10 mouse cellular contexts compared by ENCODE assay signal in genomic region chr4:147369564-147369963, GRCm38 (mm10). TPM values are rescaled to one million over a fixed set of nuclear protein-coding genes. Genes with fewer than 3 reads are reported as not detected.
ATAC-seq lines count a peak whose summit lies in the region.
"Not testable (repeated sequence)": the region's sequence is repeated elsewhere in the genome, so short reads cannot be mapped to it uniquely, and the experiment has no call there.
"Had no signal": no experiment of that assay in that cellular context is flagged by ENCODE, and none has a peak within 500 bp of the region (broad histone marks: within the 10 kb centered on the region; RNA-seq: fewer than 3 reads in every experiment).

No protein-coding gene starts in this region.

- H3K27ac ChIP-seq in embryonic facial prominence, embryonic 13.5 days; heart, embryonic 11.5 days (ENCODE audit: low read depth, low read length); hindbrain, embryonic 12.5 days; kidney, embryonic 15.5 days; liver, embryonic 12.5 days; neural tube, embryonic 12.5 days: not testable (repeated sequence)

- peak; percentile 93 for ATAC-seq in embryonic facial prominence, embryonic 13.5 days (ENCODE audit: insufficient number of reproducible peaks, insufficient read depth, low FRiP score, low TSS enrichment, low read depth)
- ATAC-seq in heart, embryonic 11.5 days (replicated peaks; ENCODE audit: insufficient number of reproducible peaks, low FRiP score, low TSS enrichment), result peak; percentile 76
- ATAC-seq in hindbrain, embryonic 12.5 days (ENCODE audit: low FRiP score), result peak; percentile 74
- ATAC-seq in kidney, embryonic 15.5 days (replicated peaks; ENCODE audit: low FRiP score), result 0 out of 2 replicates have a peak, but pooled peaks have one; percentile 46
- peak; percentile 55 for ATAC-seq in liver, embryonic 12.5 days
- ATAC-seq in megakaryocyte progenitor cell, adult 5-6 weeks (replicated peaks; ENCODE audit: poor library complexity), result 0 out of 2 replicates have a peak, but pooled peaks have one; percentile 23
- peak; percentile 58 for ATAC-seq in neural tube, embryonic 12.5 days (ENCODE audit: low FRiP score, low read depth)

- H3K36me3 ChIP-seq in embryonic facial prominence, embryonic 13.5 days; heart, embryonic 11.5 days (ENCODE audit: control insufficient read depth, insufficient read depth, low read length); hindbrain, embryonic 12.5 days; kidney, embryonic 15.5 days; liver, embryonic 12.5 days; neural tube, embryonic 12.5 days: not testable (repeated sequence)

- H3K4me1 ChIP-seq in embryonic facial prominence, embryonic 13.5 days; heart, embryonic 11.5 days (ENCODE audit: control insufficient read depth, insufficient read depth, low read length); hindbrain, embryonic 12.5 days; kidney, embryonic 15.5 days; liver, embryonic 12.5 days; neural tube, embryonic 12.5 days: not testable (repeated sequence)

- not testable (repeated sequence) for H3K9me3 ChIP-seq in embryonic facial prominence, embryonic 13.5 days; heart, embryonic 11.5 days (replicated peaks; ENCODE audit: control insufficient read depth, low read length); hindbrain, embryonic 12.5 days (replicated peaks); kidney, embryonic 15.5 days (replicated peaks); liver, embryonic 12.5 days (replicated peaks); neural tube, embryonic 12.5 days

- not testable (repeated sequence) for H3K4me3 ChIP-seq in embryonic facial prominence, embryonic 13.5 days; heart, embryonic 11.5 days (ENCODE audit: low read depth, low read length); hindbrain, embryonic 12.5 days; kidney, embryonic 15.5 days (replicated peaks); liver, embryonic 12.5 days; neural tube, embryonic 12.5 days

- not testable (repeated sequence) for H3K27me3 ChIP-seq in embryonic facial prominence, embryonic 13.5 days; heart, embryonic 11.5 days (ENCODE audit: control insufficient read depth, insufficient read depth, low read length); hindbrain, embryonic 12.5 days; kidney, embryonic 15.5 days; liver, embryonic 12.5 days (replicated peaks); neural tube, embryonic 12.5 days (replicated peaks)

- H3K9ac ChIP-seq in embryonic facial prominence, embryonic 13.5 days; heart, embryonic 11.5 days (ENCODE audit: low read depth, low read length); hindbrain, embryonic 12.5 days; kidney, embryonic 15.5 days; liver, embryonic 12.5 days; neural tube, embryonic 12.5 days: not testable (repeated sequence)

- WGBS in embryonic facial prominence, embryonic 13.5 days, result no CpG with 5 or more reads among the region's 2 CpGs
- WGBS in heart, embryonic 11.5 days (ENCODE audit: insufficient replicate concordance), result no CpG with 5 or more reads among the region's 2 CpGs
- no CpG with 5 or more reads among the region's 2 CpGs for WGBS in hindbrain, embryonic 12.5 days
- no CpG with 5 or more reads among the region's 2 CpGs for WGBS in kidney, embryonic 15.5 days
- WGBS in liver, embryonic 12.5 days (ENCODE audit: insufficient replicate concordance), result no CpG with 5 or more reads among the region's 2 CpGs
- no CpG with 5 or more reads among the region's 2 CpGs for WGBS in neural tube, embryonic 12.5 days

- not testable (repeated sequence) for H3K4me2 ChIP-seq in embryonic facial prominence, embryonic 13.5 days; heart, embryonic 11.5 days; hindbrain, embryonic 12.5 days (replicated peaks); kidney, embryonic 15.5 days; liver, embryonic 12.5 days; neural tube, embryonic 12.5 days (replicated peaks)

RNA-seq across cellular contexts. Expression of gene Zfp978, which starts 8.5 kb away (rescaled TPM):
- polyA plus RNA-seq in embryonic facial prominence, embryonic 13.5 days (2015; fragmentation: Nextera tagmentation; extraction: Ambion mirVana), result not detected in 2 replicates
- polyA plus RNA-seq in heart, embryonic 11.5 days (2014; fragmentation: Nextera tagmentation; extraction: Ambion mirVana), result 0.20 TPM in 1 of 2 replicates, not detected in the other
- 0.21 TPM in 1 of 2 replicates, not detected in the other for polyA plus RNA-seq in hindbrain, embryonic 12.5 days (2016; fragmentation: Nextera tagmentation; extraction: Ambion mirVana)
- polyA plus RNA-seq in kidney, embryonic 15.5 days (2015; fragmentation: Nextera tagmentation; extraction: Ambion mirVana), result 0.33 TPM in 1 of 2 replicates, not detected in the other
- polyA plus RNA-seq in liver, embryonic 12.5 days (2016; fragmentation: Nextera tagmentation; extraction: Ambion mirVana), result 0.26 and 0.32 TPM in 2 replicates
- 0.30 TPM in 1 of 2 replicates, not detected in the other for total RNA-seq in megakaryocyte progenitor cell, adult 5-6 weeks (2015)
- not detected in 2 replicates for total RNA-seq in megakaryocyte progenitor cell, adult 5-6 weeks (2017)
- polyA plus RNA-seq in neural tube, embryonic 12.5 days (2016; fragmentation: Nextera tagmentation; extraction: Ambion mirVana), result 0.28 TPM in 1 of 2 replicates, not detected in the other
- total RNA-seq: gastrocnemius, postnatal 36 days had no signal
- polyA plus RNA-seq: inflammation-experienced regulatory T-cells, adult 6 months; macrophage had no signal

Comparison
In these comparisons a context has a peak if more than half of its experiments do, and no peak if none do; other contexts are left out.
1. ATAC-seq: peak in every context shown above with its lines; median percentile 93 in embryonic facial prominence, embryonic 13.5 days; 76 in heart, embryonic 11.5 days; 74 in hindbrain, embryonic 12.5 days; 58 in neural tube, embryonic 12.5 days; 55 in liver, embryonic 12.5 days; 46 in kidney, embryonic 15.5 days; 23 in megakaryocyte progenitor cell, adult 5-6 weeks.